Mouse (Mus musculus): ENCODE results near the gene Mup14. TPM values are rescaled to one million over a fixed set of nuclear protein-coding genes. Genes with fewer than 3 reads are reported as not detected.

Mup14 gene
- polyA plus RNA-seq (2021; fragmentation: Nextera tagmentation) = not detected in 2 replicates
- long read RNA-seq, experiment 1 = 0 reads
- long read RNA-seq, experiment 2 = 0 reads

GRCm38 (mm10) chr4:61303900-61304299, at the start of gene Mup14:
Gene Mup14 (minus strand): TSS chr4:61304000.

Other genes with a start within 250 kb of the Mup14 start
- gene Mup13, start 75.7 kb downstream of the Mup14 start, polyA plus RNA-seq (2021; fragmentation: Nextera tagmentation) = not detected in 2 replicates
- gene Mup15, start 135.7 kb upstream of the Mup14 start, polyA plus RNA-seq (2021; fragmentation: Nextera tagmentation) = not detected in 2 replicates
- not detected in 2 replicates for gene Mup16, start 215.5 kb upstream of the Mup14 start, polyA plus RNA-seq (2021; fragmentation: Nextera tagmentation)

Data from layer of hippocampus, adult 6 months (tissue).